Mouse (Mus musculus) central nervous system, embryonic 14 days (tissue): ENCODE data around the gene Lrrn1. TPM values are rescaled to one million over a fixed set of nuclear protein-coding genes. Genes with fewer than 3 reads are reported as not detected.

Source experiments
- polyA plus RNA-seq: library from polyadenylated mRNA; depleted of rRNA; stranded (reverse); fragments of >200 nt; gene quantifications from 2 replicates; pipeline ENCODE4 v1.2.3, GENCODE M21; 2012; rRNA removed

Gene Lrrn1
- polyA plus RNA-seq, result 67.1 TPM in 2 replicates

DNA sequence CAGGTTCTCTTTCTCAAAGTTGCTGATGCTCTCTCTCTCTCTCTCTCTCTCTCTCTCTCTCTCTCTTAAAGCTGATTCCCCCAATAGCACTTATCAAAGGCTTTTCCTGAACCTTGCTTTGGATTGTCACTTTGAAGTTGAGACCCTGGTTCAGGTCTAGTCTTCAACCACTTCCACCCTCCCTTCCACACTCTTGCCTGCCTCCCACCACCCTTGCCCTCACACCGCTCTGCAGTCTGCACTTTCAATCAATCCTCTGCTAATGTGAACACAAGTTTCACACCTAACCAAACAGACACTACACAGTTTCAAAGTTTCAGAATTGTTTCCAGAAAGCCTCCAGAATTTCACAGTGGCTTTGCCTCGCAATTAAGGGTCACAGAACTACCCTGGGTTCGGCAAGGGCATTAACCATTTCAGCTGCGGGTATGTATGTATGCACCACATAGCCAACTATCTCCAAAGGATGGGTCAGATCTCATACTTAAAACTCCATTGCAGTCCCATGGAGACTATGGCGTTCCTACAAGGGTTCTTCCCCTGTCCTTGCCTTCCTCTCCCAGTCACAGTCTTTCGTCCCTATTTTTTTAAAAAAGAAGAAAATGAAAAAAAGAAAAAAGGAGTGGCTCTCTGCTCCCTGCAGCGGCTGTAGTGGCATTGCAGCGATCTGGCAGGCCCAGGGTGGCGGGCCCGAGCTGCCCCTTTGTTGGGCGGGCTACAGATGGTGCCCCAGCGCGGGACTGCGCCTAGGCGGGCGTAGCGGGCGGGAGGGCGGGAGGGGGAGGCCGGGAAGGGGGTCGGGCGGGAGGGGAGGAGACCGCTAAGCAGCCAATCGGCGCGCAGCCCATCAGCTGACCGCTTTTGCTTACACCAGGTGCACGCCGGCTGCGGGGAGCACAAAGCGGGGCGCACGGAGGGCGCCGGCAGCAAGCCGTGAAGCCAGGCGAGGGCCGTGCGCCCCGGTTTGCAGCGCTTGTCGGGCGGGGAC is at the start of gene Lrrn1:
TSS of gene Lrrn1 (plus strand) at position 892 of the 988 bp plus-strand sequence.

